ENCODE assay signal across 9 mouse cellular contexts in genomic region chr12:86807795-86808128, GRCm38 (mm10).
A peak's percentile ranks its signal among the peaks of the same experiment; 100 is the strongest.
DNase-seq lines count a peak whose midpoint lies in the region; ATAC-seq and TF ChIP-seq lines count a peak whose summit lies in the region.
"Had no signal": no experiment of that assay in that cellular context is flagged by ENCODE, and none has a peak within 500 bp of the region (broad histone marks: within the 10 kb centered on the region; RNA-seq: fewer than 3 reads in every experiment).

No protein-coding gene starts in this region.

- TF ChIP-seq CTCF in spleen, adult 2 months (IDR thresholded peaks at IDR 0.05; ENCODE audit: extremely low read depth, insufficient read depth, insufficient read length, insufficient replicate concordance): no peak

- ATAC-seq in forebrain, embryonic 14.5 days: no peak
- no peak for ATAC-seq in limb, embryonic 13.5 days (ENCODE audit: low FRiP score, low read depth)

- TF ChIP-seq POLR2A in spleen, adult 2 months (IDR thresholded peaks at IDR 0.05; ENCODE audit: low read depth, low read length): no peak

- no peaks in the 10 kb centered on the region for H3K9me3 ChIP-seq in forebrain, embryonic 14.5 days (replicated peaks; ENCODE audit: control insufficient read depth, low read length)
- no peaks in the 10 kb centered on the region for H3K9me3 ChIP-seq in limb, embryonic 13.5 days
- H3K9me3 ChIP-seq: liver, embryonic 15.5 days had no signal

- peak overlapping the region; percentile 75 for H3K27ac ChIP-seq in spleen, adult 2 months (ENCODE audit: insufficient read depth, low read length)
- peak overlapping the region; percentile 98 for H3K27ac ChIP-seq in forebrain, embryonic 14.5 days (ENCODE audit: low read depth, low read length)
- H3K27ac ChIP-seq in limb, embryonic 13.5 days: peak overlapping the region; percentile 84
- H3K27ac ChIP-seq: liver, embryonic 15.5 days had no signal

- peak overlapping the region; percentile 45 for H3K9ac ChIP-seq in forebrain, embryonic 14.5 days (ENCODE audit: low read length)
- peak overlapping the region; percentile 10; the same call in 1 of the 2 replicates for H3K9ac ChIP-seq in limb, embryonic 13.5 days
- H3K9ac ChIP-seq: liver, embryonic 15.5 days had no signal

- H3K4me2 ChIP-seq in forebrain, embryonic 14.5 days (ENCODE audit: low read length): peak overlapping the region; percentile 12; the same call in 1 of the 2 replicates
- peak overlapping the region; percentile 58; the same call in 1 of the 2 replicates for H3K4me2 ChIP-seq in limb, embryonic 13.5 days (replicated peaks)
- H3K4me2 ChIP-seq: liver, embryonic 15.5 days had no signal

- no peak overlapping the region for H3K4me3 ChIP-seq in spleen, adult 2 months (ENCODE audit: extremely low read depth, insufficient read depth, insufficient read length)
- H3K4me3 ChIP-seq in forebrain, embryonic 14.5 days (ENCODE audit: low read depth, low read length): no peak overlapping the region
- H3K4me3 ChIP-seq in limb, embryonic 13.5 days: no peak overlapping the region
- H3K4me3 ChIP-seq: liver, embryonic 15.5 days had no signal

- H3K36me3 ChIP-seq in spleen, adult 2 months (ENCODE audit: control insufficient read depth, insufficient read depth, low read length): no peaks in the 10 kb centered on the region
- H3K36me3 ChIP-seq in forebrain, embryonic 14.5 days (ENCODE audit: control insufficient read depth, insufficient read depth, low read length): no peaks in the 10 kb centered on the region
- no peaks in the 10 kb centered on the region for H3K36me3 ChIP-seq in limb, embryonic 13.5 days
- H3K36me3 ChIP-seq: liver, embryonic 15.5 days had no signal

- peaks cover 38% of the 10 kb centered on the region; the same call in 1 of the 2 replicates for H3K4me1 ChIP-seq in spleen, adult 2 months (ENCODE audit: control insufficient read depth, insufficient read depth, insufficient read length)
- peaks cover 71% of the 10 kb centered on the region for H3K4me1 ChIP-seq in forebrain, embryonic 14.5 days (ENCODE audit: control insufficient read depth, insufficient read depth, low read length)
- H3K4me1 ChIP-seq in limb, embryonic 13.5 days: peaks cover 86% of the 10 kb centered on the region

- H3K27me3 ChIP-seq in spleen, adult 2 months (ENCODE audit: control insufficient read depth, insufficient read depth, low read length): no peaks in the 10 kb centered on the region
- H3K27me3 ChIP-seq in forebrain, embryonic 14.5 days (replicated peaks; ENCODE audit: control insufficient read depth, insufficient read depth, low read length): no peaks in the 10 kb centered on the region
- no peaks in the 10 kb centered on the region for H3K27me3 ChIP-seq in limb, embryonic 13.5 days

- DNase-seq in spleen, adult 2 months (ENCODE audit: low read depth in 1 of 2, low spot score in 2 of 2): no peak
- DNase-seq in spleen, postnatal 10 days (ENCODE audit: low spot score in 2 of 2): no peak
- DNase-seq in forebrain, embryonic 14.5 days (ENCODE audit: low spot score): no peak
- DNase-seq in thymus, postnatal 4 days: peak; percentile 60
- no peak for DNase-seq in layer of hippocampus, adult 9-11 months
- DNase-seq in cerebellum, postnatal 4 days (ENCODE audit: low spot score in 2 of 2): no peak
- DNase-seq: kidney, adult 11 months had no signal

- WGBS in spleen, adult 2 months: 12% methylated on average over 4 of the region's 4 CpGs
- WGBS in forebrain, embryonic 14.5 days: 23% methylated on average over 4 of the region's 4 CpGs
- WGBS in limb, embryonic 13.5 days: 33% methylated on average over 4 of the region's 4 CpGs
